In the genomic region with DNA sequence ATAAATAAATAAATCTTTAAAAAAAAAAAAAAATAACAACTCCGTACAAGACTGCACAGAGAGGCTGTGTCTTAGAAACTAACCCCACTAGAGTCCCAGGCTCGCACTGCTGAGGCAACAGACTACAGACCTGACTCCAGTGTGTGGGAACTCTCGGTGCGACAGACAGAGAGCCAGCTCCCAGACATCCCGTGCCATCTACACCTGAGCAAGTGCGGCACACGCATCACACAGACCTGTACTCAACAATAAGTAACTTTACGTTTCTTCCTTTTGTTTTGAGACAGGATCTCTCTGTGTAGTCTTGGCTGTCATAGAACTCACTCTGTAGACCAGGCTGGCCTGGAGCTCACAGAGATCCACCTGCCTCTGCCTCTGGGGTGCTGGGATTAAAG, we compare ENCODE assay signal across 18 mouse cellular contexts. TPM values are rescaled to one million over a fixed set of nuclear protein-coding genes. Genes with fewer than 3 reads are reported as not detected.
DNase-seq lines count a peak whose midpoint lies in the region; ATAC-seq and TF ChIP-seq lines count a peak whose summit lies in the region.
"Had no signal": no experiment of that assay in that cellular context is flagged by ENCODE, and none has a peak within 500 bp of the region (broad histone marks: within the 10 kb centered on the region; RNA-seq: fewer than 3 reads in every experiment).

No protein-coding gene starts in this region.

- no peak for TF ChIP-seq POLR2A in spleen, adult 2 months (IDR thresholded peaks at IDR 0.05; ENCODE audit: low read depth, low read length)
- no peak for TF ChIP-seq POLR2A in bone marrow, adult 2 months (IDR thresholded peaks at IDR 0.05; ENCODE audit: borderline replicate concordance, control insufficient read depth, low read depth, low read length)

- ATAC-seq in forebrain, embryonic 12.5 days (ENCODE audit: low FRiP score) = no peak
- ATAC-seq: forebrain, embryonic 13.5 days; intestine, postnatal 0 days; lung, postnatal 0 days; midbrain, embryonic 15.5 days had no signal

- peaks cover 34% of the 10 kb centered on the region for H3K36me3 ChIP-seq in forebrain, embryonic 10.5 days (replicated peaks)
- peaks cover 24% of the 10 kb centered on the region for H3K36me3 ChIP-seq in forebrain, embryonic 12.5 days (replicated peaks)
- H3K36me3 ChIP-seq in spleen, adult 2 months (ENCODE audit: control insufficient read depth, insufficient read depth, low read length) = peaks cover 4% of the 10 kb centered on the region; the same call in 1 of the 2 replicates

- no peak for DNase-seq in forebrain, embryonic 10.5 days (ENCODE audit: extremely low spot score, low spot score)
- DNase-seq in spleen, adult 2 months (ENCODE audit: low read depth in 1 of 2, low spot score in 2 of 2) = no peak
- DNase-seq in spleen, postnatal 4 days (ENCODE audit: low spot score in 2 of 2) = no peak
- DNase-seq in naive thymus-derived CD4-positive, alpha-beta T cell, adult 2 months (ENCODE audit: low read depth) = peak; percentile 51
- DNase-seq in adrenal gland, postnatal 4 days (ENCODE audit: low spot score in 2 of 2) = no peak
- DNase-seq: adrenal gland, adult 8-10 months; cerebellum, adult 2 months; gastrocnemius, postnatal 14 days; heart, adult 2 months had no signal

- peaks cover 43% of the 10 kb centered on the region for H3K4me1 ChIP-seq in forebrain, embryonic 10.5 days
- peaks cover 23% of the 10 kb centered on the region for H3K4me1 ChIP-seq in forebrain, embryonic 12.5 days
- H3K4me1 ChIP-seq in spleen, adult 2 months (ENCODE audit: control insufficient read depth, insufficient read depth, insufficient read length) = peaks cover 57% of the 10 kb centered on the region; the same call in 1 of the 2 replicates
- peaks cover 32% of the 10 kb centered on the region for H3K4me1 ChIP-seq in bone marrow, adult 2 months (ENCODE audit: control insufficient read depth, insufficient read depth, low read length)

- H3K4me2 ChIP-seq in forebrain, embryonic 12.5 days = no peak overlapping the region
- H3K4me2 ChIP-seq: embryonic facial prominence, embryonic 13.5 days; forebrain, embryonic 13.5 days; hindbrain, embryonic 15.5 days; limb, embryonic 12.5 days; midbrain, embryonic 15.5 days had no signal

- H3K27ac ChIP-seq in forebrain, embryonic 10.5 days = no peak overlapping the region
- H3K27ac ChIP-seq in forebrain, embryonic 12.5 days = no peak overlapping the region
- H3K27ac ChIP-seq in spleen, adult 2 months (ENCODE audit: insufficient read depth, low read length) = peak overlapping the region; percentile 88
- H3K27ac ChIP-seq in bone marrow, adult 2 months (ENCODE audit: control insufficient read depth, insufficient read depth, low read depth, low read length, poor library complexity) = peak overlapping the region; percentile 31; the same call in 1 of the 2 replicates
- H3K27ac ChIP-seq: forebrain, embryonic 13.5 days; hindbrain, embryonic 15.5 days; midbrain, embryonic 15.5 days had no signal

- 93% methylated on average over 8 of the region's 8 CpGs for WGBS in forebrain, embryonic 10.5 days
- WGBS in forebrain, embryonic 12.5 days = 92% methylated on average over 8 of the region's 8 CpGs
- WGBS in spleen, adult 2 months = 69% methylated on average over 8 of the region's 8 CpGs
- 65% methylated on average over 8 of the region's 8 CpGs for whole genome bisulfite sequencing in bone marrow, adult 2 months

- H3K4me3 ChIP-seq in forebrain, embryonic 10.5 days = 0 out of 2 replicates have a peak overlapping the region, but pooled peaks have one; percentile 1
- H3K4me3 ChIP-seq in forebrain, embryonic 12.5 days (replicated peaks) = no peak overlapping the region
- H3K4me3 ChIP-seq in spleen, adult 2 months (ENCODE audit: extremely low read depth, insufficient read depth, insufficient read length) = no peak overlapping the region
- no peak overlapping the region for H3K4me3 ChIP-seq in bone marrow, adult 2 months (replicated peaks; ENCODE audit: control insufficient read depth, low read depth, low read length)
- H3K4me3 ChIP-seq: embryonic facial prominence, embryonic 13.5 days; forebrain, embryonic 13.5 days; heart, adult 2 months; hindbrain, embryonic 15.5 days; midbrain, embryonic 15.5 days had no signal

- H3K9ac ChIP-seq in forebrain, embryonic 12.5 days = no peak overlapping the region
- H3K9ac ChIP-seq: hindbrain, embryonic 15.5 days; midbrain, embryonic 15.5 days had no signal

- TF ChIP-seq CTCF in spleen, adult 2 months (IDR thresholded peaks at IDR 0.05; ENCODE audit: extremely low read depth, insufficient read depth, insufficient read length, insufficient replicate concordance) = no peak
- no peak for TF ChIP-seq CTCF in bone marrow, adult 2 months (IDR thresholded peaks at IDR 0.05; ENCODE audit: control insufficient read depth, insufficient read depth, low read length)

- H3K9me3 ChIP-seq in forebrain, embryonic 10.5 days = no peaks in the 10 kb centered on the region
- H3K9me3 ChIP-seq in forebrain, embryonic 12.5 days = no peaks in the 10 kb centered on the region
- H3K9me3 ChIP-seq: embryonic facial prominence, embryonic 13.5 days; forebrain, embryonic 13.5 days; hindbrain, embryonic 15.5 days; limb, embryonic 12.5 days; midbrain, embryonic 15.5 days had no signal

- no peaks in the 10 kb centered on the region for H3K27me3 ChIP-seq in forebrain, embryonic 10.5 days (ENCODE audit: poor library complexity, severe bottlenecking)
- H3K27me3 ChIP-seq in forebrain, embryonic 12.5 days = no peaks in the 10 kb centered on the region
- H3K27me3 ChIP-seq in spleen, adult 2 months (ENCODE audit: control insufficient read depth, insufficient read depth, low read length) = no peaks in the 10 kb centered on the region
- H3K27me3 ChIP-seq: embryonic facial prominence, embryonic 13.5 days; forebrain, embryonic 13.5 days; hindbrain, embryonic 15.5 days; limb, embryonic 12.5 days; midbrain, embryonic 15.5 days had no signal

RNA-seq across cellular contexts. Expression of a gene that starts 4.4 kb away (rescaled TPM):
- polyA plus RNA-seq in forebrain, embryonic 10.5 days (2016; fragmentation: Nextera tagmentation; extraction: Ambion mirVana) = 53.9 and 54.7 TPM in 2 replicates
- 52.4 and 54.1 TPM in 2 replicates for polyA plus RNA-seq in forebrain, embryonic 12.5 days (2016; fragmentation: Nextera tagmentation; extraction: Ambion mirVana)
- 130 and 156 TPM in 2 replicates for polyA plus RNA-seq in spleen, adult 2 months (2012; rRNA removed)
- polyA plus RNA-seq in bone marrow, adult 2 months (2011; ENCODE audit: insufficient read depth, insufficient read length, low replicate concordance, missing spikeins) = 16.3 and 45.8 TPM in 2 replicates
- 10 to 100 TPM; 16.5 to 16.6 TPM for total RNA-seq in adrenal gland, postnatal 4 days (2021)

RNA-seq across cellular contexts. Expression of a gene that starts 4.6 kb away (rescaled TPM):
- 7.7 and 10.9 TPM in 2 replicates for polyA plus RNA-seq in forebrain, embryonic 10.5 days (2016; fragmentation: Nextera tagmentation; extraction: Ambion mirVana)
- 20.6 and 21.6 TPM in 2 replicates for polyA plus RNA-seq in forebrain, embryonic 12.5 days (2016; fragmentation: Nextera tagmentation; extraction: Ambion mirVana)
- 49.0 and 60.8 TPM in 2 replicates for polyA plus RNA-seq in spleen, adult 2 months (2012; rRNA removed)
- 22.9 and 33.3 TPM in 2 replicates for polyA plus RNA-seq in bone marrow, adult 2 months (2011; ENCODE audit: insufficient read depth, insufficient read length, low replicate concordance, missing spikeins)
- 10 to 100 TPM; 18.3 to 24.9 TPM for total RNA-seq in adrenal gland, postnatal 4 days (2021)

RNA-seq across cellular contexts. Expression of a gene that starts 19.5 kb away (rescaled TPM):
- polyA plus RNA-seq in forebrain, embryonic 10.5 days (2016; fragmentation: Nextera tagmentation; extraction: Ambion mirVana) = 91.0 and 100 TPM in 2 replicates
- 74.4 and 75.4 TPM in 2 replicates for polyA plus RNA-seq in forebrain, embryonic 12.5 days (2016; fragmentation: Nextera tagmentation; extraction: Ambion mirVana)
- polyA plus RNA-seq in spleen, adult 2 months (2012; rRNA removed) = 351 and 533 TPM in 2 replicates
- polyA plus RNA-seq in bone marrow, adult 2 months (2011; ENCODE audit: insufficient read depth, insufficient read length, low replicate concordance, missing spikeins) = 70.5 and 89.6 TPM in 2 replicates
- total RNA-seq in adrenal gland, postnatal 4 days (2021) = 100 to 1,000 TPM; 126 to 134 TPM

RNA-seq across cellular contexts. Expression of a gene that starts 40.5 kb away (rescaled TPM):
- 71.6 and 78.1 TPM in 2 replicates for polyA plus RNA-seq in forebrain, embryonic 10.5 days (2016; fragmentation: Nextera tagmentation; extraction: Ambion mirVana)
- polyA plus RNA-seq in forebrain, embryonic 12.5 days (2016; fragmentation: Nextera tagmentation; extraction: Ambion mirVana) = 84.3 and 85.1 TPM in 2 replicates
- 49.5 and 66.1 TPM in 2 replicates for polyA plus RNA-seq in spleen, adult 2 months (2012; rRNA removed)
- polyA plus RNA-seq in bone marrow, adult 2 months (2011; ENCODE audit: insufficient read depth, insufficient read length, low replicate concordance, missing spikeins) = 7.0 and 22.1 TPM in 2 replicates
- total RNA-seq in adrenal gland, postnatal 4 days (2021) = 10 to 100 TPM; 72.0 to 76.3 TPM

RNA-seq across cellular contexts. Expression of a gene that starts 44.7 kb away (rescaled TPM):
- polyA plus RNA-seq in forebrain, embryonic 10.5 days (2016; fragmentation: Nextera tagmentation; extraction: Ambion mirVana) = 58.2 and 58.7 TPM in 2 replicates
- polyA plus RNA-seq in forebrain, embryonic 12.5 days (2016; fragmentation: Nextera tagmentation; extraction: Ambion mirVana) = 87.5 and 89.3 TPM in 2 replicates
- polyA plus RNA-seq in spleen, adult 2 months (2012; rRNA removed) = 92.5 and 111 TPM in 2 replicates
- polyA plus RNA-seq in bone marrow, adult 2 months (2011; ENCODE audit: insufficient read depth, insufficient read length, low replicate concordance, missing spikeins) = 35.9 and 68.0 TPM in 2 replicates
- 100 to 1,000 TPM in 1 of 2 experiments, 10 to 100 TPM in 1; 98.9 to 114 TPM for total RNA-seq in adrenal gland, postnatal 4 days (2021)

Comparison
In these comparisons a context has a peak if more than half of its experiments do, and no peak if none do; other contexts are left out.
1. H3K27ac ChIP-seq: peak in spleen, adult 2 months (single experiment) and bone marrow, adult 2 months (single experiment); none in forebrain, embryonic 10.5 days (single experiment) and forebrain, embryonic 12.5 days (single experiment).